Mouse (Mus musculus) forebrain, embryonic 14.5 days (tissue): ENCODE results near the gene Hipk4. TPM values are rescaled to one million over a fixed set of nuclear protein-coding genes. Genes with fewer than 3 reads are reported as not detected.

ENCODE experiments used
- ATAC-seq: fragments of 200-750 bp; cut with Nextera tagmentation; 2 replicates; pipeline ENCODE4 v1.8.0; 2017; ENCODE audit warnings: mild to moderate bottlenecking, moderate library complexity
- DNase-seq: peaks from one replicate; pipeline ENCODE4 v3.0.0-alpha.2; 2015; ENCODE audit warnings: low spot score
- H3K27ac ChIP-seq: fragments of 300-500 bp; sonication (generic); 2 replicates; pipeline ENCODE4 v1.5.1; 2014; ENCODE audit warnings: low read depth, mild to moderate bottlenecking, control low read depth, low read length, moderate library complexity
- H3K27me3 ChIP-seq: fragments of 300-500 bp; sonication (generic); replicated peaks from 2 replicates; pipeline ENCODE4 v1.6.1; 2014; ENCODE audit warnings: low read length, control low read depth, mixed read lengths; ENCODE audit not compliant: control insufficient read depth, insufficient read depth
- H3K36me3 ChIP-seq: fragments of 300-500 bp; sonication (generic); 2 replicates; pipeline ENCODE4 v1.6.1; 2014; ENCODE audit warnings: low read length, control low read depth; ENCODE audit not compliant: control insufficient read depth, insufficient read depth
- H3K4me1 ChIP-seq: fragments of 300-500 bp; sonication (generic); 2 replicates; pipeline ENCODE4 v1.6.1; 2014; ENCODE audit warnings: antibody characterized with exemption, low read length, control low read depth; ENCODE audit not compliant: control insufficient read depth, insufficient read depth
- H3K4me2 ChIP-seq: fragments of 300-500 bp; sonication (generic); 2 replicates; pipeline ENCODE4 v1.6.1; 2014; ENCODE audit warnings: mild to moderate bottlenecking, control low read depth, low read length
- H3K4me3 ChIP-seq: fragments of 300-500 bp; sonication (generic); 2 replicates; pipeline ENCODE4 v1.5.1; 2014; ENCODE audit warnings: low read depth, low read length, control low read depth
- H3K9ac ChIP-seq: fragments of 300-500 bp; sonication (generic); 2 replicates; pipeline ENCODE4 v1.6.1; 2014; ENCODE audit warnings: mild to moderate bottlenecking, low read length, control low read depth, moderate library complexity
- H3K9me3 ChIP-seq: fragments of 300-500 bp; sonication (generic); replicated peaks from 2 replicates; pipeline ENCODE4 v1.6.1; 2016; ENCODE audit warnings: low read length, control low read depth, mixed read lengths; ENCODE audit not compliant: control insufficient read depth
- WGBS: fragments of 180-500 bp; shearing (Covaris S2); extraction: QIAGEN DNeasy Blood & Tissue Kit; methylation state at CpG from one replicate; pipeline ENCODE4 v1.1.7; 2014; 5-methylcytosine and 5-hydroxymethylcytosine counted together
- polyA plus RNA-seq: library from polyadenylated mRNA; unstranded; fragments of >200 nt; fragmentation: Nextera tagmentation; extraction: Ambion mirVana; gene quantifications from 2 replicates; pipeline ENCODE4 v1.2.1, GENCODE M21; 2014

Hipk4 gene
- polyA plus RNA-seq, 1 experiment from 2014 or later: 0.08 TPM

DNA sequence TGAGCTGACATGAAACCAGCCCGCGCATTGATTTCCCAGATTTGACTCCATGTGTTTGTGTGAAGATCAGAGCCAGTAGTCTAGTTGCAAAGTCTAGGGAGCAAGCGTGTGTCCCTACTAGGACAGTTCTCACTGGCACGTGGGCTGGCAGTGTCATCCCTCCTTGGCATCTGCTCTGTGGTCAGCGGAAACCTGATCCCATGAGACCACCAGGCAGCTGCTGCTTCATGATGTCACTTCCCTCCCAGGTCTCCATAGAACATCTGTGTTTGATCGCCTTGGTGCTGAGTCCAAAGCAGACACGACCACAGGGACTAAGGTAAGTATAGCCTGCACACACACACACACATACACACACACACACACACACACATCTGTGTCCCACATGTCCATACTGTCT, 55.4 kb downstream of the Hipk4 start:
- H3K36me3 ChIP-seq: peaks cover 89% of the 10 kb centered on the region
- DNase-seq: no peak
- H3K9me3 ChIP-seq: no peaks in the 10 kb centered on the region
- H3K9ac ChIP-seq: no peak overlapping the region
- H3K4me2 ChIP-seq: no peak overlapping the region
- no peak overlapping the region for H3K27ac ChIP-seq
- ATAC-seq: no peak
- H3K4me1 ChIP-seq: no peaks in the 10 kb centered on the region
- no peak overlapping the region for H3K4me3 ChIP-seq
- 90% methylated on average over 7 of the region's 7 CpGs for WGBS
- H3K27me3 ChIP-seq: no peaks in the 10 kb centered on the region

DNA sequence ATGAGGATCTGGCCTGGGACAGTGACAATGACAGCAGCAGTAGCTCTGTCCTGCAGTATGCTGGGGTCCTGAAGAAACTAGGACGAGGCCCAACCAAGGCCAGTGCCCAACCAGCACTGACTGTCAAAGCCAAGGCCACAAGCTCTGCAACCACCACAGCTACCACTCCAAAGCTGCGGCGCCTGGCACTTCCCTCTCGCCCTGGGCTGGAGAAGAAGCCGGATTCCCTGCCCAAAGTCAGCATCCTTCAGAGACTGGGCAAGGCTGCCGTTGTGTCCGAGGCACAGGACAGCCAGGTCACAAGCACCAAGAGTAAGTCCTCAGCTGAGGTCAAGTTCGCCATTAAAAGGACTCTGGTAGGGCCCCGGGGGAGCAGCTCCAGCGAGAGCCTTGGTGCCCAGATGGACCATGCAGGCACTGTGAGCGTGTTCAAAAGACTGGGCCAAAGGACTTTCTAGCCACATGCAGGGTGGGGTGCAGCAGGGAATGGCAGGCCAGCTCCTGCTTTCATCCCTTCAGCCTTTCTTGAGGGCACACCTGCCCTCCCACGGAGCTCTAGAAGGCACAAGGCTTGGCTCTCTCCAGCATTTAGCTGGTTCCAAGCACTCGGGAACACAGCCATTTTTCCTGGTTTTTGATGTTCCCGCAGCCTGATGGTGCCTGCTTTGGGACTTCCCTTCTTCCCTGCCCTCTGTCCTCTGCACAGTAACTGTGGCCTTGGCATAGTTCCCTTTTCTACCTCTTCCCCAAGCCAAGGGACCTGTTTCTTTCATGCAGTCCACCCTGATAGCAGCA, 57.5 kb downstream of the Hipk4 start:
- Histone ChIP-seq H3K4me2 (no peak overlapping the region), H3K4me1 (no peaks in the 10 kb centered on the region), H3K4me3 (no peak overlapping the region), H3K27me3 (no peaks in the 10 kb centered on the region), H3K36me3 (peaks cover 80% of the 10 kb centered on the region), H3K9me3 (no peaks in the 10 kb centered on the region), H3K9ac (no peak overlapping the region), H3K27ac (no peak overlapping the region)
- WGBS: 90% methylated on average over 14 of the region's 14 CpGs
- ATAC-seq (no peak), DNase-seq (no peak)

Other genes with a start within 250 kb of the Hipk4 start
- 8.0 and 11.0 TPM in 2 replicates for gene Ltbp4, start 185.6 kb upstream of the Hipk4 start, polyA plus RNA-seq
- gene Shkbp1, start 167.2 kb upstream of the Hipk4 start, polyA plus RNA-seq: 52.4 and 66.4 TPM in 2 replicates
- gene Gm20479, start 165.8 kb upstream of the Hipk4 start, polyA plus RNA-seq: 0.38 TPM in 1 of 2 replicates, not detected in the other
- 1.6 and 1.7 TPM in 2 replicates for gene Sptbn4, start 75.6 kb upstream of the Hipk4 start, polyA plus RNA-seq
- gene Blvrb, start 75.3 kb upstream of the Hipk4 start, polyA plus RNA-seq: 22.4 and 23.7 TPM in 2 replicates
- 12.5 and 14.2 TPM in 2 replicates for gene Sertad3, start 49.5 kb upstream of the Hipk4 start, polyA plus RNA-seq
- gene Sertad1, start 36.4 kb upstream of the Hipk4 start, polyA plus RNA-seq: 8.6 and 9.7 TPM in 2 replicates
- gene Prx, start 23.9 kb upstream of the Hipk4 start, polyA plus RNA-seq: 0.55 and 0.73 TPM in 2 replicates
- 98.6 and 108 TPM in 2 replicates for gene Pld3, start 30.0 kb downstream of the Hipk4 start, polyA plus RNA-seq
- gene 2310022A10Rik, start 30.0 kb downstream of the Hipk4 start, polyA plus RNA-seq: 26.3 and 31.2 TPM in 2 replicates
- gene Akt2, start 68.3 kb downstream of the Hipk4 start, polyA plus RNA-seq: 80.6 and 85.8 TPM in 2 replicates
- 69.3 and 73.8 TPM in 2 replicates for gene Ttc9b, start 130.6 kb downstream of the Hipk4 start, polyA plus RNA-seq
- gene Map3k10, start 151.3 kb downstream of the Hipk4 start, polyA plus RNA-seq: 12.8 and 13.8 TPM in 2 replicates
- gene Zfp607b, start 166.1 kb downstream of the Hipk4 start, polyA plus RNA-seq: 10.8 and 14.5 TPM in 2 replicates
- gene Zfp60, start 208.1 kb downstream of the Hipk4 start, polyA plus RNA-seq: 96.6 and 101 TPM in 2 replicates